Mouse (Mus musculus): ENCODE measurements at regions not wholly inside any gene's neighbourhood (a gene's known extent, or its start where the extent isn't known, plus 50 kb on each side); places are given as distances from the start of the nearest gene placed in this dataset.
"Not testable (repeated sequence)": the region's sequence is repeated elsewhere in the genome, so short reads cannot be mapped to it uniquely, and the experiment has no call there.

- no peak for DNase-seq
These were observed 56.8 kb downstream of the Sox1 start for GRCm38 (mm10) chr8:12451857-12452256.

GRCm38 (mm10) chr8:12455376-12455775 lies 60.3 kb downstream of the Sox1 start:
- DNase-seq: not testable (repeated sequence)

GRCm38 (mm10) chr8:12456326-12456725 lies 61.2 kb downstream of the Sox1 start:
- no peak for DNase-seq

GRCm38 (mm10) chr8:12457015-12457414 lies 61.9 kb downstream of the Sox1 start:
- no peak for DNase-seq

- no peak for DNase-seq
These were observed 71.8 kb downstream of the Sox1 start for GRCm38 (mm10) chr8:12466845-12467244.

- DNase-seq: no peak
These were observed 72.6 kb downstream of the Sox1 start for GRCm38 (mm10) chr8:12467386-12468326.

GRCm38 (mm10) chr8:12477449-12478401 lies 82.6 kb downstream of the Sox1 start:
- no peak for DNase-seq

GRCm38 (mm10) chr8:12481918-12482317 lies 86.8 kb downstream of the Sox1 start:
- no peak for DNase-seq

GRCm38 (mm10) chr8:12483551-12483950 lies 88.5 kb downstream of the Sox1 start:
- no peak for DNase-seq

GRCm38 (mm10) chr8:12485326-12485725 lies 87.5 kb upstream of the Spaca7 start:
- DNase-seq: no peak

GRCm38 (mm10) chr8:12486331-12487061 lies 86.3 kb upstream of the Spaca7 start:
- peak; percentile 36 for DNase-seq

- DNase-seq: no peak
These were observed 85.6 kb upstream of the Spaca7 start for GRCm38 (mm10) chr8:12487201-12487600.

GRCm38 (mm10) chr8:12489194-12489593 lies 83.6 kb upstream of the Spaca7 start:
- no peak for DNase-seq

- DNase-seq: no peak
These were observed 81.4 kb upstream of the Spaca7 start for GRCm38 (mm10) chr8:12491472-12491871.

GRCm38 (mm10) chr8:12492461-12492860 lies 80.4 kb upstream of the Spaca7 start:
- no peak for DNase-seq

GRCm38 (mm10) chr8:12494559-12494958 lies 78.3 kb upstream of the Spaca7 start:
- no peak for DNase-seq

GRCm38 (mm10) chr8:12497420-12497819 lies 75.4 kb upstream of the Spaca7 start:
- no peak for DNase-seq

GRCm38 (mm10) chr8:12499658-12500057 lies 73.2 kb upstream of the Spaca7 start:
- DNase-seq: no peak

GRCm38 (mm10) chr8:12500291-12500690 lies 72.5 kb upstream of the Spaca7 start:
- DNase-seq: no peak

- DNase-seq: no peak
These were observed 71.0 kb upstream of the Spaca7 start for GRCm38 (mm10) chr8:12501824-12502223.

- DNase-seq: no peak
These were observed 70.5 kb upstream of the Spaca7 start for GRCm38 (mm10) chr8:12502321-12502775.

- no peak for DNase-seq
These were observed 70.0 kb upstream of the Spaca7 start for GRCm38 (mm10) chr8:12502856-12503255.
